Mouse (Mus musculus) lung, embryonic 16.5 days (tissue): ENCODE measurements around the gene Ttc39d. TPM values are rescaled to one million over a fixed set of nuclear protein-coding genes. Genes with fewer than 3 reads are reported as not detected.

Experiments used
- ATAC-seq: fragments of 200-750 bp; cut with Nextera tagmentation; 2 replicates; pipeline ENCODE4 v1.8.0; 2017; ENCODE audit warnings: low read depth, mild to moderate bottlenecking, moderate library complexity
- H3K27ac ChIP-seq: fragments of 300-500 bp; sonication (generic); 2 replicates; pipeline ENCODE4 v1.5.1; 2014; ENCODE audit warnings: mild to moderate bottlenecking, control low read depth, low read length
- H3K27me3 ChIP-seq: fragments of 300-500 bp; sonication (generic); 2 replicates; pipeline ENCODE4 v1.6.1; 2014; ENCODE audit warnings: low read depth, low read length, mixed read lengths; ENCODE audit not compliant: control insufficient read depth, insufficient read depth
- H3K36me3 ChIP-seq: fragments of 300-500 bp; sonication (generic); 2 replicates; pipeline ENCODE4 v1.6.1; 2014; ENCODE audit warnings: low read length; ENCODE audit not compliant: control insufficient read depth, insufficient read depth
- H3K4me1 ChIP-seq: fragments of 300-500 bp; sonication (generic); replicated peaks from 2 replicates; pipeline ENCODE4 v1.6.1; 2014; ENCODE audit warnings: low read length, mixed read lengths; ENCODE audit not compliant: control insufficient read depth, insufficient read depth
- H3K4me2 ChIP-seq: fragments of 300-500 bp; sonication (generic); 2 replicates; pipeline ENCODE4 v1.6.1; 2014; ENCODE audit warnings: low read depth, low read length, control low read depth
- H3K4me3 ChIP-seq: fragments of 300-500 bp; sonication (generic); 2 replicates; pipeline ENCODE4 v1.5.1; 2014; ENCODE audit warnings: mild to moderate bottlenecking, low read length, control low read depth
- H3K9ac ChIP-seq: fragments of 300-500 bp; sonication (generic); 2 replicates; pipeline ENCODE4 v1.6.1; 2014; ENCODE audit warnings: low read length, control low read depth
- H3K9me3 ChIP-seq: fragments of 300-500 bp; sonication (generic); 2 replicates; pipeline ENCODE4 v1.6.1; 2016; ENCODE audit warnings: low read length; ENCODE audit not compliant: control insufficient read depth
- WGBS: fragments of 180-500 bp; shearing (Covaris S2); extraction: QIAGEN DNeasy Blood & Tissue Kit; methylation state at CpG from one replicate; pipeline ENCODE4 v1.1.7; 2014; 5-methylcytosine and 5-hydroxymethylcytosine counted together
- polyA plus RNA-seq: library from polyadenylated mRNA; unstranded; fragments of >200 nt; fragmentation: Nextera tagmentation; extraction: Ambion mirVana; gene quantifications from 2 replicates; pipeline ENCODE4 v1.2.1, GENCODE M21; 2015

The Ttc39d gene
- polyA plus RNA-seq, 1 experiment from 2014 or later: 0.24 TPM

GRCm38 (mm10) chr17:80236805-80237204 is 29.5 kb downstream of the Ttc39d start:
- Histone ChIP-seq H3K4me1 (no peaks in the 10 kb centered on the region), H3K27ac (no peak overlapping the region), H3K9ac (no peak overlapping the region), H3K4me2 (no peak overlapping the region), H3K27me3 (no peaks in the 10 kb centered on the region), H3K4me3 (no peak overlapping the region), H3K36me3 (peaks cover 23% of the 10 kb centered on the region), H3K9me3 (no peaks in the 10 kb centered on the region)
- 96% methylated on average over 3 of the region's 3 CpGs for WGBS
- ATAC-seq: no peak

DNA sequence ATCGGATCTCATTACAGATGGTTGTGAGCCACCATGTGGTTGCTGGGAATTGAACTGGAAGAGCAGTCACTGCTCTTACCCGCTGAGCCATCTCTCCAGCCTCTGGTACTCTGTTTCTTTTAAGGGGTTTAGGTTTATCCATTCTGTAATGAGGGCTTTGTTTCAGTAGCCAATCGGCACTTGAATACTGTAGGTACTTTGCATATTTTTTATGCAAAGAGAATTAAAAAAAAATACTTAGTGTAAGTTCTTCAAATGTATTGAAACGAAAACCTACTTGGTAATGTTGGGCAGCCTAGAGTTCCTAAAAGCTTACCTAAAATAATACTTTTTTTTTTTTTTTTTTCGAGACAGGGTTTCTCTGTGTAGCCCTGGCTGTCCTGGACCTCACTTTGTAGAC is 30.2 kb downstream of the Ttc39d start:
- H3K27me3 ChIP-seq: no peaks in the 10 kb centered on the region
- no peaks in the 10 kb centered on the region for H3K9me3 ChIP-seq
- 85% methylated on average over 5 of the region's 5 CpGs for WGBS
- ATAC-seq: no peak
- H3K4me3 ChIP-seq: no peak overlapping the region
- no peaks in the 10 kb centered on the region for H3K4me1 ChIP-seq
- no peak overlapping the region for H3K4me2 ChIP-seq
- no peak overlapping the region for H3K9ac ChIP-seq
- peaks cover 30% of the 10 kb centered on the region for H3K36me3 ChIP-seq
- H3K27ac ChIP-seq: no peak overlapping the region

GRCm38 (mm10) chr17:80241594-80241993 is 34.3 kb downstream of the Ttc39d start:
- no peak overlapping the region for H3K4me3 ChIP-seq
- no peaks in the 10 kb centered on the region for H3K27me3 ChIP-seq
- H3K36me3 ChIP-seq: peaks cover 36% of the 10 kb centered on the region
- no peaks in the 10 kb centered on the region for H3K9me3 ChIP-seq
- no peaks in the 10 kb centered on the region; the same call in 1 of the 2 replicates for H3K4me1 ChIP-seq
- WGBS: 85% methylated on average over 9 of the region's 9 CpGs
- no peak overlapping the region for H3K4me2 ChIP-seq
- no peak overlapping the region for H3K27ac ChIP-seq
- H3K9ac ChIP-seq: no peak overlapping the region
- ATAC-seq: no peak

- ATAC-seq: peak; percentile 86
- no peak overlapping the region for H3K4me2 ChIP-seq
- H3K9me3 ChIP-seq: no peaks in the 10 kb centered on the region
- H3K4me1 ChIP-seq: no peaks in the 10 kb centered on the region; the same call in 1 of the 2 replicates
- WGBS: 38% methylated on average over 13 of the region's 13 CpGs
- H3K4me3 ChIP-seq: no peak overlapping the region
- no peak overlapping the region for H3K27ac ChIP-seq
- no peak overlapping the region for H3K9ac ChIP-seq
- peaks cover 35% of the 10 kb centered on the region for H3K36me3 ChIP-seq
- no peaks in the 10 kb centered on the region for H3K27me3 ChIP-seq
These were observed 35.9 kb downstream of the Ttc39d start for GRCm38 (mm10) chr17:80243116-80243515.

DNA sequence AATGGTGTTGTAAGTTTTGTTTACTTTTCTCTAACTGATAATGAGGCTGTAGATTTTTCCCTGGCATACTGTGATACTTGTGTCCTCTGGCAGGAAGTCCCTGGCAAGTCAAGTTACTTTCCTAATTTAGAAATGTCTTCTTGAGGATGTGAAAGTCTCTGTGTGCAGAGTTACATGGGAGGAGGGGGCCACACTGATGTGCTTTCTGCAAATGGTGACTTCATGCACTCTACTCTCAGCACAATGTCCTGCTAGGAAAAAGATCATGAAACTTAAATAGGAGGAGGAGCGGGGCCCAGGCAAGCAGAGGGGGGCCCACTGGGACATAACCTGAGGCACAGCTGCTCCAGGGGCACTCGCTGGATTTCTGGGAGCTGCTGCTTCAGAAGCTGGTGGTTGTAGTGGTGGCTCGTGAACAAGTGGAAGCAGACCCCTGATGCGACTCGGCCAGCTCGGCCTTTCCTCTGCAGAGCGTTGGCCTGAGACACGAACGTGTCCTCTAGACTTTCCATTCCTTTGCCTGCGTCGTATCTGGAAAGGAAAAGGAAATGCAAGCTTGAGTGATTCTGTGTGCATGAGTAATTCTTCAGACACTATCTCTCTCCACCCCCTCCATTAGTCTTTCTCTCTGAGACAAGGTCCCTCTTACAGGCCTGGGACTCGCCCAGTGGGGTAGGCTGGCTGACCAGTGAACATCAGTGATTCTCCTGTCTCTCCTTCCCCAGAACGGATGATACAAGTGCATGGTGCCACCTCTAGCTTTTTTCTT is 45.7 kb downstream of the Ttc39d start:
- Histone ChIP-seq H3K4me2 (peak overlapping the region; percentile 18; the same call in 1 of the 2 replicates), H3K36me3 (peaks cover 43% of the 10 kb centered on the region), H3K27ac (peak overlapping the region; percentile 92)

GRCm38 (mm10) chr17:80254421-80254820 is 47.2 kb downstream of the Ttc39d start:
- no peak overlapping the region for H3K4me3 ChIP-seq
- no peak overlapping the region for H3K27ac ChIP-seq
- peaks cover 11% of the 10 kb centered on the region for H3K4me1 ChIP-seq
- 94% methylated on average over 5 of the region's 5 CpGs for WGBS
- no peak for ATAC-seq
- no peaks in the 10 kb centered on the region for H3K27me3 ChIP-seq
- H3K9me3 ChIP-seq: no peaks in the 10 kb centered on the region
- H3K4me2 ChIP-seq: no peak overlapping the region
- peaks cover 47% of the 10 kb centered on the region for H3K36me3 ChIP-seq
- no peak overlapping the region for H3K9ac ChIP-seq

More for the DNA sequence above, 45.7 kb downstream of the Ttc39d start:
- peak; percentile 86 for ATAC-seq
- Histone ChIP-seq H3K9me3 (no peaks in the 10 kb centered on the region), H3K4me3 (no peak overlapping the region), H3K9ac (0 out of 2 replicates have a peak overlapping the region, but pooled peaks have one; percentile 11), H3K27me3 (no peaks in the 10 kb centered on the region), H3K4me1 (peaks cover 11% of the 10 kb centered on the region)
- 64% methylated on average over 13 of the region's 13 CpGs for WGBS

GRCm38 (mm10) chr17:80255208-80255607 is 47.9 kb downstream of the Ttc39d start:
- H3K36me3 ChIP-seq: peaks cover 44% of the 10 kb centered on the region
- no peak overlapping the region for H3K9ac ChIP-seq
- no peaks in the 10 kb centered on the region for H3K27me3 ChIP-seq
- H3K4me1 ChIP-seq: peaks cover 11% of the 10 kb centered on the region
- H3K4me3 ChIP-seq: no peak overlapping the region
- WGBS: 32% methylated on average over 13 of the region's 13 CpGs
- H3K4me2 ChIP-seq: no peak overlapping the region
- H3K27ac ChIP-seq: peak overlapping the region; percentile 19; the same call in 1 of the 2 replicates
- peak; percentile 73 for ATAC-seq
- no peaks in the 10 kb centered on the region for H3K9me3 ChIP-seq

- 90% methylated on average over 4 of the region's 4 CpGs for WGBS
- H3K4me3 ChIP-seq: no peak overlapping the region
- H3K4me2 ChIP-seq: no peak overlapping the region
- peaks cover 35% of the 10 kb centered on the region for H3K36me3 ChIP-seq
- H3K27ac ChIP-seq: no peak overlapping the region
- no peak overlapping the region for H3K9ac ChIP-seq
- ATAC-seq: no peak
- no peaks in the 10 kb centered on the region for H3K9me3 ChIP-seq
- no peaks in the 10 kb centered on the region for H3K4me1 ChIP-seq
- no peaks in the 10 kb centered on the region for H3K27me3 ChIP-seq
These were observed 59.8 kb downstream of the Ttc39d start for GRCm38 (mm10) chr17:80267065-80267464.
